Mouse (Mus musculus) cerebellum, adult 11 months (tissue): ENCODE data around the gene Ccdc57.
"Not testable (repeated sequence)": the region's sequence is repeated elsewhere in the genome, so short reads cannot be mapped to it uniquely, and the experiment has no call there.

Experiments
- DNase-seq: peaks from one replicate; pipeline ENCODE4 v3.0.0; 2022

Gene Ccdc57

GRCm38 (mm10) chr11:120902487-120903142 lies 30.1 kb downstream of the Ccdc57 start:
- no peak for DNase-seq

- DNase-seq, result no peak
Measured at GRCm38 (mm10) chr11:120901729-120902486, 30.8 kb downstream of the Ccdc57 start.

GRCm38 (mm10) chr11:120900276-120901244 lies 32.1 kb downstream of the Ccdc57 start:
- no peak for DNase-seq

GRCm38 (mm10) chr11:120898114-120898548 lies 34.5 kb downstream of the Ccdc57 start:
- no peak for DNase-seq

- DNase-seq, result no peak
Measured at GRCm38 (mm10) chr11:120895441-120895840, 37.2 kb downstream of the Ccdc57 start.

- DNase-seq, result no peak
Measured at GRCm38 (mm10) chr11:120894397-120894796, 38.3 kb downstream of the Ccdc57 start.

GRCm38 (mm10) chr11:120889216-120889615 lies 43.5 kb downstream of the Ccdc57 start:
- no peak for DNase-seq

- no peak for DNase-seq
Measured at GRCm38 (mm10) chr11:120888718-120889117, 44.0 kb downstream of the Ccdc57 start.

GRCm38 (mm10) chr11:120887502-120887901 lies 45.2 kb downstream of the Ccdc57 start:
- DNase-seq, result no peak

GRCm38 (mm10) chr11:120886462-120886861 lies 46.2 kb downstream of the Ccdc57 start:
- no peak for DNase-seq

GRCm38 (mm10) chr11:120883601-120884000 lies 49.1 kb downstream of the Ccdc57 start:
- DNase-seq, result no peak

GRCm38 (mm10) chr11:120882931-120883330 lies 49.7 kb downstream of the Ccdc57 start:
- DNase-seq, result no peak

GRCm38 (mm10) chr11:120873206-120873605 lies 59.5 kb downstream of the Ccdc57 start:
- no peak for DNase-seq

- no peak for DNase-seq
Measured at GRCm38 (mm10) chr11:120871521-120871920, 61.2 kb downstream of the Ccdc57 start.

GRCm38 (mm10) chr11:120865816-120866215 lies 66.9 kb downstream of the Ccdc57 start:
- no peak for DNase-seq

GRCm38 (mm10) chr11:120862819-120863218 lies 69.9 kb downstream of the Ccdc57 start:
- DNase-seq, result no peak

- not testable (repeated sequence) for DNase-seq
Measured at GRCm38 (mm10) chr11:120855938-120856337, 76.7 kb downstream of the Ccdc57 start.

- no peak for DNase-seq
Measured at GRCm38 (mm10) chr11:120853788-120854187, 78.9 kb downstream of the Ccdc57 start.

- DNase-seq, result no peak
Measured at GRCm38 (mm10) chr11:120853158-120853557, 79.5 kb downstream of the Ccdc57 start.

- no peak for DNase-seq
Measured at GRCm38 (mm10) chr11:120852083-120852935, 80.4 kb downstream of the Ccdc57 start.

GRCm38 (mm10) chr11:120851582-120851981 lies 81.1 kb downstream of the Ccdc57 start:
- DNase-seq, result no peak

- DNase-seq, result no peak
Measured at GRCm38 (mm10) chr11:120851132-120851531, 81.5 kb downstream of the Ccdc57 start.
